Mouse (Mus musculus) hindbrain, embryonic 15.5 days (tissue): ENCODE results near the gene Otor. TPM values are rescaled to one million over a fixed set of nuclear protein-coding genes. Genes with fewer than 3 reads are reported as not detected.
A peak's percentile ranks its signal among the peaks of the same experiment; 100 is the strongest.

Experiments used
- ATAC-seq: fragments of 200-750 bp; cut with Nextera tagmentation; 2 replicates; pipeline ENCODE4 v1.8.0; 2017; ENCODE audit warnings: low read depth, moderate number of reproducible peaks, moderate TSS enrichment; ENCODE audit not compliant: low FRiP score
- H3K27ac ChIP-seq: fragments of 300-500 bp; sonication (generic); replicated peaks from 2 replicates; pipeline ENCODE4 v1.5.1; 2015; ENCODE audit warnings: mild to moderate bottlenecking, inconsistent platforms
- H3K27me3 ChIP-seq: fragments of 300-500 bp; sonication (generic); 2 replicates; pipeline ENCODE4 v1.6.1; 2015; ENCODE audit warnings: control low read depth, inconsistent platforms
- H3K36me3 ChIP-seq: fragments of 300-500 bp; sonication (generic); 2 replicates; pipeline ENCODE4 v1.6.1; 2015; ENCODE audit warnings: control low read depth, inconsistent platforms
- H3K4me1 ChIP-seq: fragments of 300-500 bp; sonication (generic); replicated peaks from 2 replicates; pipeline ENCODE4 v1.6.1; 2015; ENCODE audit warnings: control low read depth, inconsistent platforms
- H3K4me2 ChIP-seq: fragments of 300-500 bp; sonication (generic); 2 replicates; pipeline ENCODE4 v1.6.1; 2015; ENCODE audit warnings: moderate library complexity, mild to moderate bottlenecking, inconsistent platforms
- H3K4me3 ChIP-seq: fragments of 300-500 bp; sonication (generic); 2 replicates; pipeline ENCODE4 v1.5.1; 2015; ENCODE audit warnings: mild to moderate bottlenecking, inconsistent platforms
- H3K9ac ChIP-seq: fragments of 300-500 bp; sonication (generic); 2 replicates; pipeline ENCODE4 v1.6.1; 2015; ENCODE audit warnings: inconsistent platforms
- H3K9me3 ChIP-seq: fragments of 300-500 bp; sonication (generic); 2 replicates; pipeline ENCODE4 v1.6.1; 2016; ENCODE audit warnings: control low read depth, inconsistent platforms
- WGBS: fragments of 180-500 bp; shearing (Covaris S2); methylation state at CpG from one replicate; pipeline ENCODE4 v1.1.7; 2015; 5-methylcytosine and 5-hydroxymethylcytosine counted together
- polyA plus RNA-seq: library from polyadenylated mRNA; unstranded; fragments of >200 nt; fragmentation: Nextera tagmentation; extraction: Ambion mirVana; gene quantifications from 2 replicates; pipeline ENCODE4 v1.2.1, GENCODE M21; 2015

The Otor gene
- polyA plus RNA-seq, 1 experiment from 2014 or later, result 1.5 TPM

DNA sequence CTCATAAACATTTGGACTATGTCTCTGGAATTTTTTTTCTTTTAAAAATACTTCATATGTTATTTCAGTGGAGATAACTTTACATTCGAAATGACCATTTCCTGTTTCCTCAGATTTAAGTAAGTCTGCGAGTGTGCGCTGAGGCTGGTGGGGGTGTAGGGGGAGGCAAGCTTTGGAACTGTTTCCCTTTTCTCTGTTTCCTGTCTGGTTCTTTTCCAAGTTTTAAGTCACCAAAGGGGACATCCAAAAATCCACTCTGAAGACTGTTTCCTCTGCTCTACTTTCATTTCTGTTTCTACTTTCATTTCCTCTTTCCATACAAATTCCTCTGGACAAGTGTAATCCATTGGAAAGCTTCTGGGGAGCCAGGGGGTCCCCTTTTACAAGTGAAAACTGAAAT lies 3.4 kb downstream of the Otor start:
- Histone ChIP-seq H3K27ac (no peak overlapping the region), H3K27me3 (no peaks in the 10 kb centered on the region), H3K4me3 (no peak overlapping the region), H3K36me3 (no peaks in the 10 kb centered on the region), H3K9ac (no peak overlapping the region), H3K9me3 (no peaks in the 10 kb centered on the region), H3K4me1 (no peaks in the 10 kb centered on the region), H3K4me2 (no peak overlapping the region)
- ATAC-seq, result no peak
- 85% methylated on average over 3 of the region's 3 CpGs for WGBS

GRCm38 (mm10) chr2:143084852-143085397 lies 6.7 kb downstream of the Otor start:
- Histone ChIP-seq H3K27ac (no peak overlapping the region), H3K4me1 (no peaks in the 10 kb centered on the region), H3K27me3 (no peaks in the 10 kb centered on the region), H3K4me3 (no peak overlapping the region), H3K36me3 (no peaks in the 10 kb centered on the region), H3K9ac (no peak overlapping the region), H3K4me2 (no peak overlapping the region), H3K9me3 (no peaks in the 10 kb centered on the region)
- 75% methylated on average over 2 of the region's 2 CpGs for WGBS
- no peak for ATAC-seq

GRCm38 (mm10) chr2:143089866-143090265 lies 11.6 kb downstream of the Otor start:
- WGBS, result 89% methylated on average over 8 of the region's 8 CpGs
- H3K27me3 ChIP-seq, result no peaks in the 10 kb centered on the region
- H3K9me3 ChIP-seq, result no peaks in the 10 kb centered on the region
- H3K9ac ChIP-seq, result no peak overlapping the region
- no peak for ATAC-seq
- H3K4me2 ChIP-seq, result no peak overlapping the region
- no peak overlapping the region for H3K4me3 ChIP-seq
- no peaks in the 10 kb centered on the region for H3K4me1 ChIP-seq
- H3K36me3 ChIP-seq, result no peaks in the 10 kb centered on the region
- H3K27ac ChIP-seq, result no peak overlapping the region

DNA sequence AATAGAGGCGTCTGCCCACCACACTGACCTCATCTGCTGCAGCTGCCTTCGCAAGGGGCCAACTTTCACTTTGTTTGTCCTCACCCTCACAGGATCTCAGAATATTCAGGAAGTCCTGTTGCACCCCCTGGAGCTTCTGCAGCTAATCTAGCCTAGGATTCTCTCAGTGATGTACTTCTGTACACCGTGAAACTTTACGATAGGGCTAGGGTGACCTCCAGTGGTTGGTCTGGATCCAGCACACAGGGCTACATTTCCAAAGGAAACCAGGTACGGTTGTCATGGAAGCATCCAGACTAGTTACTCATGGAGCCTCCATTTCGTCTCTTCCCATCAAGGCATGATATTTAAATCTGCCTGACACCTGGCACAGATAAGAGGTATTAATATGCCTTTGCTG lies 15.5 kb downstream of the Otor start:
- H3K4me2 ChIP-seq, result no peak overlapping the region
- peak; percentile 91 for ATAC-seq

GRCm38 (mm10) chr2:143094761-143095160 lies 16.5 kb downstream of the Otor start:
- H3K9me3 ChIP-seq, result no peaks in the 10 kb centered on the region
- no peaks in the 10 kb centered on the region for H3K27me3 ChIP-seq
- no peak overlapping the region for H3K4me3 ChIP-seq
- WGBS, result 74% methylated on average over 6 of the region's 6 CpGs
- H3K27ac ChIP-seq, result no peak overlapping the region
- no peaks in the 10 kb centered on the region for H3K4me1 ChIP-seq
- ATAC-seq, result no peak
- H3K36me3 ChIP-seq, result no peaks in the 10 kb centered on the region
- H3K9ac ChIP-seq, result no peak overlapping the region
- no peak overlapping the region for H3K4me2 ChIP-seq

More for the DNA sequence above, 15.5 kb downstream of the Otor start:
- Histone ChIP-seq H3K27me3 (no peaks in the 10 kb centered on the region), H3K9ac (no peak overlapping the region), H3K9me3 (no peaks in the 10 kb centered on the region), H3K4me1 (no peaks in the 10 kb centered on the region), H3K36me3 (no peaks in the 10 kb centered on the region), H3K27ac (no peak overlapping the region), H3K4me3 (no peak overlapping the region)
- WGBS, result 33% methylated on average over 6 of the region's 6 CpGs

GRCm38 (mm10) chr2:143097170-143097569 lies 18.9 kb downstream of the Otor start:
- Histone ChIP-seq H3K4me2 (no peak overlapping the region), H3K27ac (no peak overlapping the region), H3K27me3 (no peaks in the 10 kb centered on the region), H3K4me1 (no peaks in the 10 kb centered on the region), H3K9me3 (no peaks in the 10 kb centered on the region), H3K36me3 (no peaks in the 10 kb centered on the region), H3K4me3 (no peak overlapping the region), H3K9ac (no peak overlapping the region)
- ATAC-seq, result no peak
- WGBS, result 82% methylated on average over 1 of the region's 1 CpGs

DNA sequence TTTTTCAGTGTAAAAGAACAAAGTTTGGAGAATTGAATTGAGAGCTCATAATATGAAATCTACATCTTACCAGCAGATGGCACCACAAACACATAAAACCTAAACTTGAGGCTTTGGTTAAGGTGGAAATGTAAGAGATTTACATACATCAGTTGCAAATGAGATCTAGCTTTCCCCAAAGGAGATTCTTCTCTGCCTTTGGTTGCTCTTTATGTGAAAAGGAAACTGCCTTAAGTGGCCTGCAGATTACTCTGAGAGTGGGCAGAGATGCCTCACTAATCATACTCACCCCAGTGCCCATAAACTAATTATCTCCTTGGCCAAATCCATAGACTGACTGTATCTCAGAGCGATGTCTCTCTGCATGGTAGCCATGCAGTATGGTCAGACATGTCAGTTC lies 35.6 kb downstream of the Otor start:
- Histone ChIP-seq H3K4me2 (no peak overlapping the region), H3K27ac (no peak overlapping the region), H3K27me3 (no peaks in the 10 kb centered on the region), H3K9ac (no peak overlapping the region), H3K9me3 (no peaks in the 10 kb centered on the region), H3K36me3 (no peaks in the 10 kb centered on the region), H3K4me3 (no peak overlapping the region), H3K4me1 (0 out of 2 replicates have a peak, but pooled peaks cover 8% of the 10 kb centered on the region)
- peak; percentile 61 for ATAC-seq
- WGBS, result 54% methylated on average over 1 of the region's 1 CpGs

- no peak overlapping the region for H3K9ac ChIP-seq
- H3K4me1 ChIP-seq, result 0 out of 2 replicates have a peak, but pooled peaks cover 8% of the 10 kb centered on the region
- H3K4me3 ChIP-seq, result no peak overlapping the region
- ATAC-seq, result no peak
- H3K4me2 ChIP-seq, result no peak overlapping the region
- no peaks in the 10 kb centered on the region for H3K27me3 ChIP-seq
- WGBS, result 72% methylated on average over 4 of the region's 4 CpGs
- no peak overlapping the region for H3K27ac ChIP-seq
- H3K36me3 ChIP-seq, result no peaks in the 10 kb centered on the region
- H3K9me3 ChIP-seq, result no peaks in the 10 kb centered on the region
Observed at GRCm38 (mm10) chr2:143114716-143115115, 36.4 kb downstream of the Otor start.

DNA sequence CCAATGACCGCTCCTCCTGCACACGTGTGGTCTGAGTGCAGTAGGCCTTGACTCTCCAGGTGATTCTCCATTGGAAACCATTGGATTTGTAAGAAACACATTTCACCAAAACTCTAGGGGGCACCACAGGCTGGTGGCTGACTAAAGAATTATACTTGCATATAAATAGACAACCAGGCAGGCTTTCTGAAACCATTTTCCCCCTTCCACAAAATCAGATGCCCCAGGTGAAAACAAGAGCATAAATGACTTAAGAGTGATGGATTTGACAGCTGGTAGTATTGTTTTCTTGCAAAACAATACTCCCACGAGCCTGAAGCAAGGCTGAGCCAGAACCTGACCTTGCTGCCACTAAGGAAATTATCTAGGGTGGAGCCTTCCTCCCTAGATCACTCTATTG lies 39.2 kb downstream of the Otor start:
- H3K36me3 ChIP-seq, result no peaks in the 10 kb centered on the region
- no peak overlapping the region for H3K27ac ChIP-seq
- H3K9ac ChIP-seq, result no peak overlapping the region
- no peaks in the 10 kb centered on the region for H3K9me3 ChIP-seq
- no peak overlapping the region for H3K4me2 ChIP-seq
- WGBS, result 48% methylated on average over 3 of the region's 3 CpGs
- no peak for ATAC-seq
- no peaks in the 10 kb centered on the region for H3K27me3 ChIP-seq
- H3K4me1 ChIP-seq, result 0 out of 2 replicates have a peak, but pooled peaks cover 8% of the 10 kb centered on the region
- H3K4me3 ChIP-seq, result no peak overlapping the region

- no peak overlapping the region for H3K27ac ChIP-seq
- H3K27me3 ChIP-seq, result no peaks in the 10 kb centered on the region
- H3K4me1 ChIP-seq, result 0 out of 2 replicates have a peak, but pooled peaks cover 8% of the 10 kb centered on the region
- H3K9me3 ChIP-seq, result no peaks in the 10 kb centered on the region
- WGBS, result 87% methylated on average over 7 of the region's 7 CpGs
- no peak overlapping the region for H3K9ac ChIP-seq
- H3K4me3 ChIP-seq, result no peak overlapping the region
- H3K4me2 ChIP-seq, result no peak overlapping the region
- no peak for ATAC-seq
- no peaks in the 10 kb centered on the region for H3K36me3 ChIP-seq
Observed at GRCm38 (mm10) chr2:143118221-143118620, 39.9 kb downstream of the Otor start.

- H3K9me3 ChIP-seq, result no peaks in the 10 kb centered on the region
- H3K4me2 ChIP-seq, result no peak overlapping the region
- H3K27me3 ChIP-seq, result no peaks in the 10 kb centered on the region
- H3K27ac ChIP-seq, result peak overlapping the region; percentile 42; the same call in 1 of the 2 replicates
- WGBS, result 65% methylated on average over 5 of the region's 5 CpGs
- peaks cover 5% of the 10 kb centered on the region; the same call in 1 of the 2 replicates for H3K4me1 ChIP-seq
- H3K9ac ChIP-seq, result no peak overlapping the region
- ATAC-seq, result no peak
- no peak overlapping the region for H3K4me3 ChIP-seq
- no peaks in the 10 kb centered on the region for H3K36me3 ChIP-seq
Observed at GRCm38 (mm10) chr2:143131098-143131646, 52.9 kb downstream of the Otor start.
